ENCODE assay signal across 10 mouse cellular contexts in the genomic region with DNA sequence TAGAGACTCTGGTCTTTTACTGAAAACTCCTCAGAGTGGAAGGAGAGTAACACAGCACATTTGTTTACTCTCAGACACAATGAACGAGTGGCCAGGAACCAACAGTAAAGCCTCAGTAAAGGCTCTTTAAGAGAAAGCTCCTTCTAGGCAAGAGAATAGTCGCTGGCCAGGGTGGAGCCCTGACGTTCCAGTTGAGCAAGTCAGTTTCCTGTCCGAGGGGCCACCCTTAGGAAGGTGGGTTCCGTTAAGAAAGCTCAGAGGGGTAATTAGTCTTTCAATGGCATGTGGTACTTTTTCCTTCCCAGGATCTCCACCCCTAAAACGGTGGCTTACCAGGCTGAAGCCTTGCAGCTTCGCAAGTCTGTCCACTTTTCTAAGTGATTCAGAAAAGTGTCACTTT. TPM values are rescaled to one million over a fixed set of nuclear protein-coding genes. Genes with fewer than 3 reads are reported as not detected.
DNase-seq lines count a peak whose midpoint lies in the region; ATAC-seq and TF ChIP-seq lines count a peak whose summit lies in the region.
"Had no signal": no experiment of that assay in that cellular context is flagged by ENCODE, and none has a peak within 500 bp of the region (broad histone marks: within the 10 kb centered on the region; RNA-seq: fewer than 3 reads in every experiment).

No protein-coding gene starts in this region.

- peaks cover 5% of the 10 kb centered on the region; the same call in 1 of the 2 replicates for H3K9me3 ChIP-seq in intestine, postnatal 0 days (ENCODE audit: control insufficient read depth)
- H3K9me3 ChIP-seq in liver, embryonic 11.5 days (ENCODE audit: control insufficient read depth, low read length) = no peaks in the 10 kb centered on the region
- H3K9me3 ChIP-seq in hindbrain, embryonic 10.5 days = no peaks in the 10 kb centered on the region
- H3K9me3 ChIP-seq: embryonic facial prominence, embryonic 13.5 days had no signal

- peak overlapping the region; percentile 63 for H3K27ac ChIP-seq in gastrocnemius, adult 2 months
- H3K27ac ChIP-seq in intestine, postnatal 0 days (ENCODE audit: low read depth, low read length) = no peak overlapping the region
- no peak overlapping the region for H3K27ac ChIP-seq in liver, embryonic 11.5 days (ENCODE audit: low read depth, low read length)
- H3K27ac ChIP-seq in hindbrain, embryonic 10.5 days = no peak overlapping the region
- H3K27ac ChIP-seq: embryonic facial prominence, embryonic 13.5 days had no signal

- 18% methylated on average over 7 of the region's 7 CpGs for WGBS in intestine, postnatal 0 days
- WGBS in liver, embryonic 11.5 days = 23% methylated on average over 7 of the region's 7 CpGs
- WGBS in hindbrain, embryonic 10.5 days = 56% methylated on average over 7 of the region's 7 CpGs

- H3K4me1 ChIP-seq in intestine, postnatal 0 days (replicated peaks; ENCODE audit: control insufficient read depth, insufficient read depth, low read length) = peaks cover 5% of the 10 kb centered on the region; the same call in 1 of the 2 replicates
- H3K4me1 ChIP-seq in liver, embryonic 11.5 days (replicated peaks; ENCODE audit: control insufficient read depth, insufficient read depth, low read length) = peaks cover 8% of the 10 kb centered on the region
- peaks cover 14% of the 10 kb centered on the region for H3K4me1 ChIP-seq in hindbrain, embryonic 10.5 days (replicated peaks)

- DNase-seq in gastrocnemius, adult 2 months = peak; percentile 38
- no peak for DNase-seq in gastrocnemius, adult 18-20 months (ENCODE audit: low spot score)
- no peak for DNase-seq in liver, embryonic 11.5 days (ENCODE audit: low spot score)
- DNase-seq in lung, postnatal 4 days = peak; percentile 40 to 47
- DNase-seq in hindbrain, embryonic 10.5 days (ENCODE audit: low spot score) = no peak
- DNase-seq in ovary, postnatal 14 days (ENCODE audit: low spot score) = no peak

- peak overlapping the region; percentile 33 for H3K4me3 ChIP-seq in gastrocnemius, adult 2 months
- H3K4me3 ChIP-seq in intestine, postnatal 0 days (ENCODE audit: low read depth, low read length) = no peak overlapping the region
- no peak overlapping the region; the same call in 1 of the 2 replicates for H3K4me3 ChIP-seq in liver, embryonic 11.5 days (ENCODE audit: low read depth, low read length)
- no peak overlapping the region for H3K4me3 ChIP-seq in hindbrain, embryonic 10.5 days
- H3K4me3 ChIP-seq: embryonic facial prominence, embryonic 13.5 days had no signal

- intact Hi-C loops in gastrocnemius, adult 2 months (cut with DNase I) = no loop called here

- no peaks in the 10 kb centered on the region for H3K27me3 ChIP-seq in intestine, postnatal 0 days (replicated peaks; ENCODE audit: control insufficient read depth, insufficient read depth, low read length)
- H3K27me3 ChIP-seq in liver, embryonic 11.5 days (replicated peaks; ENCODE audit: control insufficient read depth, insufficient read depth, low read length) = no peaks in the 10 kb centered on the region
- H3K27me3 ChIP-seq in hindbrain, embryonic 10.5 days (ENCODE audit: insufficient read depth, poor library complexity, severe bottlenecking) = no peaks in the 10 kb centered on the region
- H3K27me3 ChIP-seq: embryonic facial prominence, embryonic 13.5 days had no signal

- H3K9ac ChIP-seq in intestine, postnatal 0 days (ENCODE audit: low read depth, low read length) = no peak overlapping the region
- peak overlapping the region; percentile 13; the same call in 1 of the 2 replicates for H3K9ac ChIP-seq in liver, embryonic 11.5 days (ENCODE audit: low read depth, low read length)
- H3K9ac ChIP-seq: embryonic facial prominence, embryonic 13.5 days had no signal

- H3K4me2 ChIP-seq in intestine, postnatal 0 days (replicated peaks; ENCODE audit: low read depth) = peak overlapping the region; percentile 33
- H3K4me2 ChIP-seq in liver, embryonic 11.5 days = peak overlapping the region; percentile 49
- H3K4me2 ChIP-seq: embryonic facial prominence, embryonic 13.5 days; midbrain, embryonic 11.5 days had no signal

- no peak for TF ChIP-seq CTCF in gastrocnemius, adult 2 months (IDR thresholded peaks at IDR 0.05)
- TF ChIP-seq CTCF in intestine, postnatal 0 days (IDR thresholded peaks at IDR 0.05; ENCODE audit: low read depth) = no peak

- no peaks in the 10 kb centered on the region for H3K36me3 ChIP-seq in intestine, postnatal 0 days (ENCODE audit: control insufficient read depth, insufficient read depth)
- H3K36me3 ChIP-seq in liver, embryonic 11.5 days (ENCODE audit: control insufficient read depth, insufficient read depth, low read length) = no peaks in the 10 kb centered on the region
- H3K36me3 ChIP-seq in hindbrain, embryonic 10.5 days = no peaks in the 10 kb centered on the region
- H3K36me3 ChIP-seq: embryonic facial prominence, embryonic 13.5 days had no signal

- no peak for ATAC-seq in intestine, postnatal 0 days
- ATAC-seq in liver, embryonic 11.5 days (replicated peaks; ENCODE audit: low FRiP score) = no peak
- ATAC-seq in erythroid progenitor cell, adult 5-6 weeks (replicated peaks; ENCODE audit: low FRiP score, poor library complexity, severe bottlenecking) = no peak

RNA-seq across cellular contexts. Expression of gene Pccb, which starts 2.7 kb away (rescaled TPM):
- total RNA-seq in gastrocnemius, adult 2 months (2021) = 10 to 100 TPM; 56.5 to 70.8 TPM
- 10 to 100 TPM; 58.9 to 62.4 TPM for total RNA-seq in gastrocnemius, adult 18-20 months (2021)
- polyA plus RNA-seq in intestine, postnatal 0 days (2015; fragmentation: Nextera tagmentation; extraction: Ambion mirVana) = 30.4 and 31.2 TPM in 2 replicates
- polyA plus RNA-seq in liver, embryonic 11.5 days (2014; fragmentation: Nextera tagmentation; extraction: Ambion mirVana) = 8.7 and 10.2 TPM in 2 replicates
- polyA plus RNA-seq in hindbrain, embryonic 10.5 days (2016; fragmentation: Nextera tagmentation; extraction: Ambion mirVana) = 13.2 and 14.2 TPM in 2 replicates
- total RNA-seq in erythroid progenitor cell, adult 5-6 weeks (2015; ENCODE audit: low replicate concordance) = 5.9 and 10.8 TPM in 2 replicates
- total RNA-seq in erythroid progenitor cell, adult 5-6 weeks (2017; ENCODE audit: low replicate concordance) = 7.8 and 8.2 TPM in 2 replicates

RNA-seq across cellular contexts. Expression of gene Msl2, which starts 36.5 kb away (rescaled TPM):
- total RNA-seq in gastrocnemius, adult 2 months (2021) = 10 to 100 TPM; 28.4 to 29.3 TPM
- 10 to 100 TPM; 26.3 to 27.5 TPM for total RNA-seq in gastrocnemius, adult 18-20 months (2021)
- 4.6 and 5.6 TPM in 2 replicates for polyA plus RNA-seq in intestine, postnatal 0 days (2015; fragmentation: Nextera tagmentation; extraction: Ambion mirVana)
- 4.7 and 4.9 TPM in 2 replicates for polyA plus RNA-seq in liver, embryonic 11.5 days (2014; fragmentation: Nextera tagmentation; extraction: Ambion mirVana)
- 3.7 and 4.5 TPM in 2 replicates for polyA plus RNA-seq in hindbrain, embryonic 10.5 days (2016; fragmentation: Nextera tagmentation; extraction: Ambion mirVana)
- 59.1 and 74.6 TPM in 2 replicates for total RNA-seq in erythroid progenitor cell, adult 5-6 weeks (2015; ENCODE audit: low replicate concordance)
- total RNA-seq in erythroid progenitor cell, adult 5-6 weeks (2017; ENCODE audit: low replicate concordance) = 51.0 and 59.3 TPM in 2 replicates

Comparison
In these comparisons a context has a peak if more than half of its experiments do, and no peak if none do; other contexts are left out.
1. DNase-seq: peak in gastrocnemius, adult 2 months (single experiment) and lung, postnatal 4 days (2 of 2); none in gastrocnemius, adult 18-20 months (single experiment), liver, embryonic 11.5 days (single experiment), hindbrain, embryonic 10.5 days (single experiment) and ovary, postnatal 14 days (single experiment).
2. RNA of gene Pccb, which starts 2.7 kb away (total RNA-seq): 56.5 to 70.8 TPM in gastrocnemius, adult 2 months and 58.9 to 62.4 TPM in gastrocnemius, adult 18-20 months; 5.9 to 10.8 TPM in erythroid progenitor cell, adult 5-6 weeks; every median in the first group is over 4 times any median in the second.